Mouse (Mus musculus) hindbrain, embryonic 13.5 days (tissue): Measurements from ENCODE around the gene Srebf2. TPM values are rescaled to one million over a fixed set of nuclear protein-coding genes. Genes with fewer than 3 reads are reported as not detected.
A peak's percentile ranks its signal among the peaks of the same experiment; 100 is the strongest.

Source experiments
- ATAC-seq: fragments of 200-750 bp; cut with Nextera tagmentation; 2 replicates; pipeline ENCODE4 v1.8.0; 2017; ENCODE audit warnings: moderate TSS enrichment; ENCODE audit not compliant: low FRiP score
- H3K27ac ChIP-seq: fragments of 300-500 bp; sonication (generic); 2 replicates; pipeline ENCODE4 v1.5.1; 2015; ENCODE audit warnings: inconsistent platforms, mild to moderate bottlenecking, moderate library complexity
- H3K27me3 ChIP-seq: fragments of 300-500 bp; sonication (generic); 2 replicates; pipeline ENCODE4 v1.6.1; 2015; ENCODE audit warnings: mild to moderate bottlenecking, inconsistent platforms
- H3K36me3 ChIP-seq: fragments of 300-500 bp; sonication (generic); 2 replicates; pipeline ENCODE4 v1.6.1; 2015; ENCODE audit warnings: mild to moderate bottlenecking, inconsistent platforms
- H3K4me1 ChIP-seq: fragments of 300-500 bp; sonication (generic); replicated peaks from 2 replicates; pipeline ENCODE4 v1.6.1; 2015; ENCODE audit warnings: inconsistent platforms
- H3K4me2 ChIP-seq: fragments of 300-500 bp; sonication (generic); 2 replicates; pipeline ENCODE4 v1.6.1; 2015; ENCODE audit warnings: inconsistent platforms, mild to moderate bottlenecking, moderate library complexity
- H3K4me3 ChIP-seq: fragments of 300-500 bp; sonication (generic); 2 replicates; pipeline ENCODE4 v1.5.1; 2015; ENCODE audit warnings: mild to moderate bottlenecking, inconsistent platforms
- H3K9ac ChIP-seq: fragments of 300-500 bp; sonication (generic); 2 replicates; pipeline ENCODE4 v1.6.1; 2015; ENCODE audit warnings: mild to moderate bottlenecking, inconsistent platforms
- H3K9me3 ChIP-seq: fragments of 300-500 bp; sonication (generic); 2 replicates; pipeline ENCODE4 v1.6.1; 2016; ENCODE audit warnings: inconsistent platforms
- WGBS: fragments of 180-500 bp; shearing (Covaris S2); methylation state at CpG from one replicate; pipeline ENCODE4 v1.1.7; 2015; 5-methylcytosine and 5-hydroxymethylcytosine counted together
- polyA plus RNA-seq: library from polyadenylated mRNA; unstranded; fragments of >200 nt; fragmentation: Nextera tagmentation; extraction: Ambion mirVana; gene quantifications from 2 replicates; pipeline ENCODE4 v1.2.1, GENCODE M21; 2015

Srebf2 gene
- polyA plus RNA-seq, 1 experiment from 2014 or later = 179 TPM

DNA sequence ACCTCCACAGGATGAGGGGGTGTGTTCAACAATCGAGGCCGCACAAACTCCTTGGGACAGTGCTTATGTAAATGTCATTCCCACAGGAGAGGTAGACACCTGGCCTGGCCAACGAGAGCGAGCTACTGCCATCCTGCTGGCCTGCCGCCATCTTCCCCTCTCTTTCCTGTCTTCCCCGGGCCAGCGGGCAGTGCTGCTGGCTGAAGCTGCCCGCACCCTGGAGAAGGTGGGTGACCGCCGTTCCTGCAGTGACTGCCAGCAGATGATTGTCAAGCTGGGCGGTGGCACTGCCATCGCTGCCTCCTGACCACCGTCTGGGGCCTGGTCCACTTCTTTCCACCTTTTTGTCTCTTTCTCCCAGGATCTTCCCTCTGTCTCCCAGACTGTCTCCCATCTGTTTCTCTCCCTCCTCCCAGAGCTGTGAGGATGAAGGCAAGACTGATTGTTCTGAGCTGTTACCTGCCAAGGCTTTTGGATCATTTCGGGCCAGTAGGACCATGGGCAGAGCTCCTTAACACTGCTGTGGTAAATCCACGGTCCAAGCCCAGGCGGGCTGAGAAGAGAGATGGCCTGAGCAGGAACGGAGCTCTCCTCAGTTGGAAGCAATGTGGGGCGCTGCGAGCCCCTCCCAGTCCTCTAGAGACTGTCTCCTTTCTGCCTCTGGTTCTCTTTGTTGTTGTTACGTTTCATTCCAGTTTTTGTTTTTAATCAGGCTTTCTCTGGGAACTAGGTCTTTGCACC is 56.8 kb downstream of the Srebf2 start:
- Histone ChIP-seq H3K4me3 (no peak overlapping the region), H3K9ac (no peak overlapping the region), H3K4me1 (peaks cover 37% of the 10 kb centered on the region), H3K36me3 (peaks cover 76% of the 10 kb centered on the region), H3K27me3 (peaks cover 51% of the 10 kb centered on the region), H3K4me2 (no peak overlapping the region), H3K9me3 (no peaks in the 10 kb centered on the region), H3K27ac (no peak overlapping the region)
- 70% methylated on average over 20 of the region's 20 CpGs for WGBS
- ATAC-seq = no peak

DNA sequence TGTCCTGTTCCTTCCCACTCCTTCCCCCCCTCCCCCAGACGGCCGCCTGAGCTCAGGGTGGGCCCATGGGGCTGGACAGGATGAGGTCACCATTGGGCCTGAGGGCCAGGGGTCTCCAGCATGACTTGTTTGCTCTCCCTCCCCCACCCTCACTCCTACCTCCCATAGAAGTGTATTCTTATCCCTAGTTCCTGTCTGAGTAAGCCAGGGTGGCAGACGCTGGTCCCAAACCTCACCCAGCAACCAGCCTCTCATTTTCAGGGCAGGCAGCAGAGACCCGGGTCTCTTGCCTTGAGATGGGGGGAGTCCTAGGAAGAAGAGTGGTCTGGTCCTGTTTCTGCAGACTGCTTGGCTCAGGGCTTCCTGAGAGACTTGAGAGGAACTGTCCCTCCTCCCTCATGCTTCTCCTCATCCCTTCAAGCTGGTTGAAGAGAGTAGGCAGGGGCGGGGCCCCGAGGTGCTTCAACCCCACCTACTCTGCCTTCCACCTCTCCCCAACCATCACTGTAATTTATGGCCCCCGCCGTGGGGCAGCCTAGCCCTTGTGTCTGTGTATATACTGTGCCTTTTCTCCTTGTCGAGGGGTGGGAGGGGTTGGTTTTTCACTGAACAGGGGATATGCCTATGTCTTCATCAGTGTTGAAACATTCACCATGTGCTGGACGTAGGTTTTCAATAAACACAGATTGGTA is 57.8 kb downstream of the Srebf2 start:
- ATAC-seq = no peak
- H3K27ac ChIP-seq = no peak overlapping the region
- no peaks in the 10 kb centered on the region for H3K9me3 ChIP-seq
- H3K9ac ChIP-seq = no peak overlapping the region
- H3K4me2 ChIP-seq = no peak overlapping the region
- 73% methylated on average over 10 of the region's 10 CpGs for WGBS
- peaks cover 61% of the 10 kb centered on the region for H3K27me3 ChIP-seq
- H3K4me1 ChIP-seq = peaks cover 40% of the 10 kb centered on the region
- H3K4me3 ChIP-seq = no peak overlapping the region
- peaks cover 66% of the 10 kb centered on the region for H3K36me3 ChIP-seq

- Histone ChIP-seq H3K4me3 (no peak overlapping the region), H3K27me3 (peaks cover 78% of the 10 kb centered on the region), H3K4me1 (peaks cover 46% of the 10 kb centered on the region), H3K36me3 (peaks cover 50% of the 10 kb centered on the region), H3K9me3 (no peaks in the 10 kb centered on the region), H3K27ac (no peak overlapping the region), H3K9ac (peak overlapping the region; percentile 39), H3K4me2 (0 out of 2 replicates have a peak overlapping the region, but pooled peaks have one; percentile 23)
- WGBS = 46% methylated on average over 9 of the region's 9 CpGs
- ATAC-seq = peak; percentile 59
These were observed 59.6 kb downstream of the Srebf2 start for GRCm38 (mm10) chr15:82206365-82207104.

- no peak for ATAC-seq
- Histone ChIP-seq H3K9ac (no peak overlapping the region; the same call in 1 of the 2 replicates), H3K27me3 (peaks cover 84% of the 10 kb centered on the region)
These were observed 60.1 kb downstream of the Srebf2 start for GRCm38 (mm10) chr15:82207105-82207459.

GRCm38 (mm10) chr15:82207504-82208219 is 60.7 kb downstream of the Srebf2 start:
- Histone ChIP-seq H3K9me3 (no peaks in the 10 kb centered on the region), H3K9ac (no peak overlapping the region; the same call in 1 of the 2 replicates), H3K4me1 (peaks cover 57% of the 10 kb centered on the region), H3K4me2 (peak overlapping the region; percentile 23; the same call in 1 of the 2 replicates), H3K27ac (no peak overlapping the region), H3K27me3 (peaks cover 90% of the 10 kb centered on the region), H3K36me3 (peaks cover 39% of the 10 kb centered on the region), H3K4me3 (no peak overlapping the region)
- WGBS = 19% methylated on average over 30 of the region's 30 CpGs
- no peak for ATAC-seq

More at GRCm38 (mm10) chr15:82207105-82207459, 60.1 kb downstream of the Srebf2 start:
- Histone ChIP-seq H3K36me3 (peaks cover 45% of the 10 kb centered on the region), H3K4me2 (peak overlapping the region; percentile 23; the same call in 1 of the 2 replicates), H3K9me3 (no peaks in the 10 kb centered on the region), H3K27ac (no peak overlapping the region), H3K4me3 (no peak overlapping the region), H3K4me1 (peaks cover 51% of the 10 kb centered on the region)
- WGBS = 17% methylated on average over 34 of the region's 34 CpGs

DNA sequence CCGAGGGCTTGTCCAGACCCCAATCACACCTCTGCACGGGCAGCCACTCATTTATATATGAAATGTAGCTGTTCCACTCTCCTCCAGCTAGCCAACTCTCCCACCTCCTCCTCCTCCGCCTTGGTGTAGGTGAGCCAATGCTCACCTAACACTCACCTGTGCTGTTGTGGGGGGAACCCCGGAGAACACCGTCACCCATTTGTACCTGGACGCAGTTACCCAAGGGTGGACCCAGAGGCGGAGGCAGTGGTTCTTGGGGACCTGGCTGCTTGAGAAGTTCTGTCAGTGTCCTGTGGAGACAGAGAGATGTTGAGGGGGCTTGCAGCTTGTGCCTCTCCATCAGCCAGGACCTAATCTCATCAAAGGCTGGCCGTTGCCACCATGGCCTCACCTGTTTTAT is 61.3 kb downstream of the Srebf2 start:
- peaks cover 61% of the 10 kb centered on the region for H3K4me1 ChIP-seq
- ATAC-seq = no peak
- WGBS = 86% methylated on average over 8 of the region's 8 CpGs

DNA sequence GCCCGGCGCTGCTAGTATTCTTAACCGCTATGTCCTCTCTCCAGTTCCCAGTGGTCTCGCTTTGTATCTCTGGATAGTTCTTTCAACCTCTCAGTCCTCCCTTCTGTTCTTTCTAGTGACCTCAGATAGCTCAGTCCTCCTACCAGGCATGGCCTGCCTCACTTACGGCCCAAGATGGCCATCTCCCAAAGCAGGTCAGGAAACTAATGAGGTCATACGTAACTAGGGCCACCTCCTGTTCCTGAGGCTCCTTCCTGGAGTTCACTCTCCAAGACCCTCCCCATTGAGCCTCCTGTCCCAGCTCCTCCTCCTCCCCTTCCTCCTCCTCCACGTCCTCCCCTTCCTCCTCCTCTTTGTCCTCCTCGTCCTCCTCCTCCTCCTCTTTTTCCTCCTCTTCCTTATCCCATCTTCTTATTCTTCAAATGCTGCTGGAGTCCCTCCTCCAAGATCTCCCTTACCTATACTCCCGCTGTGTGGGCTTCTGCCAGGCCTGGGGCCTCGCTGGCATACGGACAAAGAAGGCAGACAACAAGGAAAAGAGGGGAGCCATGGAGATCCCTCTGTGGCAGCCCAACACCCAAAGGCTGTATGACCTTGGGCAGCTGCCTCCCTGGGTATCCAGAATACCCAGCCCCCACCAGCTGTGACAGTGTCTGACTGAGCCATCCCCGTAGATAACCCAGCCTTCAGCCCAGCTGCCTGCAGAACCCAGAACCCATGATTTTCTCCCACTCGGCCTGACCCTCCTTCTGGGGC is 62.5 kb downstream of the Srebf2 start:
- no peak overlapping the region for H3K4me3 ChIP-seq
- H3K4me1 ChIP-seq = peaks cover 54% of the 10 kb centered on the region
- WGBS = 76% methylated on average over 13 of the region's 13 CpGs
- ATAC-seq = no peak
- H3K4me2 ChIP-seq = no peak overlapping the region
- H3K9me3 ChIP-seq = no peaks in the 10 kb centered on the region
- H3K9ac ChIP-seq = no peak overlapping the region
- H3K36me3 ChIP-seq = peaks cover 21% of the 10 kb centered on the region
- H3K27me3 ChIP-seq = peaks cover 96% of the 10 kb centered on the region
- H3K27ac ChIP-seq = no peak overlapping the region

More for the DNA sequence above, 61.3 kb downstream of the Srebf2 start:
- Histone ChIP-seq H3K4me2 (no peak overlapping the region), H3K36me3 (peaks cover 33% of the 10 kb centered on the region), H3K9me3 (no peaks in the 10 kb centered on the region), H3K9ac (no peak overlapping the region), H3K27me3 (peaks cover 96% of the 10 kb centered on the region), H3K4me3 (no peak overlapping the region), H3K27ac (no peak overlapping the region)

DNA sequence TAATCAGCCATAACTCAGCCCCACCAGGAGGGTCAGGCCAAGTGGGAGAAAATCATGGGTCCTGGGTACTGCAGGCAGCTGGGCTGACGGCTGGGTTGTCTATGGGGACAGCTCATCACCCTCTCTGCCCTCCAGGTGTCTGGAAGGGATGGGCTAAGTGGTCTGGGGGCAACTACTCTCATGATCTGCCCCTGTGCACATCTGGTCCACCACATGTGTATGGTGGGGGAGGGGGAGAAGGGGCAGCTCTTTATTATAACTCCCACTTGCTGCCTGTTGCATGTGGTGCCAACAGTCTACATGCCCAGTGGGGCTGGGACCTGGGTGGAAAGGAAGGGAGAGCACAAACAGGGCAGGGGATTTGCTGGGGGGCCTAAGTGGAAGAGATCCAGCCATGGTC is 63.8 kb downstream of the Srebf2 start:
- Histone ChIP-seq H3K4me1 (peaks cover 52% of the 10 kb centered on the region), H3K4me3 (no peak overlapping the region), H3K36me3 (peaks cover 8% of the 10 kb centered on the region), H3K9ac (no peak overlapping the region), H3K27ac (no peak overlapping the region), H3K27me3 (peaks cover 97% of the 10 kb centered on the region), H3K9me3 (no peaks in the 10 kb centered on the region), H3K4me2 (no peak overlapping the region)
- WGBS = 29% methylated on average over 1 of the region's 1 CpGs
- no peak for ATAC-seq

DNA sequence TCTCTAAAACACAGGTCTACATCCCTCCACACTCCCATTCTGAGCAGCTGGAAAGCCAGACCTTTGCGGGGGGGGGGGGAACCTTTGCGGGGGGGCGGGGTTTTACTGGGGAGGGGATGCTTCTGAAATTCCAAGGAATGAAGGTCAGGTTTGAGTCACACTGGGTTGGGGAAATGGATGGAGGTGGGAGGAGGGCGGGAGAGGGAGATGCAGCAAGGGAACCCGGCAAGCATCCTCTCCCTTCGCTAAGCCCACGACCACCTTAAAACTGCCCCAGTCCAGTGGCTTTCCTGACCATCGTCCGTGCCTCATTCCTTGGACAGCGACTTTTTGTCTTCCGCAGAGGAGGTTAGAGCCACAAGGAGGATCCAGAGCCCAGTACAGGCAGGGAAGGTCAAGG is 64.3 kb downstream of the Srebf2 start:
- 3% methylated on average over 11 of the region's 11 CpGs for WGBS
- peak overlapping the region; percentile 66; the same call in 1 of the 2 replicates for H3K9ac ChIP-seq
- H3K36me3 ChIP-seq = peaks cover 3% of the 10 kb centered on the region; the same call in 1 of the 2 replicates
- peaks cover 52% of the 10 kb centered on the region for H3K4me1 ChIP-seq
- peak overlapping the region; percentile 70; the same call in 1 of the 2 replicates for H3K4me2 ChIP-seq
- peak overlapping the region; percentile 48 for H3K4me3 ChIP-seq
- no peak overlapping the region for H3K27ac ChIP-seq
- H3K9me3 ChIP-seq = no peaks in the 10 kb centered on the region
- H3K27me3 ChIP-seq = peaks cover 97% of the 10 kb centered on the region
- no peak for ATAC-seq

GRCm38 (mm10) chr15:82211911-82212751 is 65.2 kb downstream of the Srebf2 start:
- H3K9me3 ChIP-seq = no peaks in the 10 kb centered on the region
- no peak overlapping the region for H3K27ac ChIP-seq
- no peaks in the 10 kb centered on the region for H3K36me3 ChIP-seq
- peaks cover 97% of the 10 kb centered on the region for H3K27me3 ChIP-seq
- under 1% methylated on average over 105 of the region's 112 CpGs for WGBS
- ATAC-seq = peak; percentile 50
- peaks cover 52% of the 10 kb centered on the region for H3K4me1 ChIP-seq
- H3K4me2 ChIP-seq = peak overlapping the region; percentile 70
- H3K4me3 ChIP-seq = peak overlapping the region; percentile 48
- peak overlapping the region; percentile 66 for H3K9ac ChIP-seq

GRCm38 (mm10) chr15:82212752-82213063 is 65.7 kb downstream of the Srebf2 start, which contains the start of gene Shisa8:
TSS of gene Shisa8 (minus strand) at chr15:82212815.
- peak within 1 kb of the TSS; percentile 66 for H3K9ac ChIP-seq
- peak within 1 kb of the TSS; percentile 48 for H3K4me3 ChIP-seq
- WGBS = 4% methylated on average over 11 of the region's 34 CpGs
- H3K4me2 ChIP-seq = peak within 1 kb of the TSS; percentile 70
- peaks cover 94% of the 10 kb centered on the region for H3K27me3 ChIP-seq
- ATAC-seq = no peak
- peaks cover 48% of the 10 kb centered on the region for H3K4me1 ChIP-seq
- no peak within 1 kb of the TSS for H3K27ac ChIP-seq
- no peaks in the 10 kb centered on the region for H3K36me3 ChIP-seq
- H3K9me3 ChIP-seq = no peaks in the 10 kb centered on the region
